Mouse (Mus musculus): ENCODE measurements around the gene Scd2. TPM values are rescaled to one million over a fixed set of nuclear protein-coding genes. Genes with fewer than 3 reads are reported as not detected.

The Scd2 gene
- total RNA-seq, 2 experiments from 2014 or later: 642 to 712 TPM

- DNase-seq (ENCODE audit: extremely low spot score in 1 of 2, low spot score in 1 of 2): no peak
These were observed 1.8 kb downstream of the Scd2 start for GRCm38 (mm10) chr19:44295251-44295650.

- DNase-seq (ENCODE audit: extremely low spot score in 1 of 2, low spot score in 1 of 2): peak; percentile 76 to 92
These were observed 2.3 kb downstream of the Scd2 start for GRCm38 (mm10) chr19:44295741-44296140.

- DNase-seq (ENCODE audit: extremely low spot score in 1 of 2, low spot score in 1 of 2): no peak
These were observed 2.7 kb downstream of the Scd2 start for GRCm38 (mm10) chr19:44296186-44296585.

- DNase-seq (ENCODE audit: extremely low spot score in 1 of 2, low spot score in 1 of 2): no peak
These were observed 3.7 kb downstream of the Scd2 start for GRCm38 (mm10) chr19:44297068-44297760.

GRCm38 (mm10) chr19:44297862-44298261 is 4.4 kb downstream of the Scd2 start:
- DNase-seq (ENCODE audit: extremely low spot score in 1 of 2, low spot score in 1 of 2): no peak

GRCm38 (mm10) chr19:44299078-44299477 is 5.6 kb downstream of the Scd2 start:
- no peak for DNase-seq (ENCODE audit: extremely low spot score in 1 of 2, low spot score in 1 of 2)

GRCm38 (mm10) chr19:44299902-44300301 is 6.4 kb downstream of the Scd2 start:
- no peak for DNase-seq (ENCODE audit: extremely low spot score in 1 of 2, low spot score in 1 of 2)

GRCm38 (mm10) chr19:44300520-44300919 is 7.0 kb downstream of the Scd2 start:
- no peak for DNase-seq (ENCODE audit: extremely low spot score in 1 of 2, low spot score in 1 of 2)

GRCm38 (mm10) chr19:44301176-44301575 is 7.7 kb downstream of the Scd2 start:
- no peak for DNase-seq (ENCODE audit: extremely low spot score in 1 of 2, low spot score in 1 of 2)

GRCm38 (mm10) chr19:44301671-44302305 is 8.3 kb downstream of the Scd2 start:
- DNase-seq (ENCODE audit: extremely low spot score in 1 of 2, low spot score in 1 of 2): no peak

GRCm38 (mm10) chr19:44302901-44303300 is 9.4 kb downstream of the Scd2 start:
- DNase-seq (ENCODE audit: extremely low spot score in 1 of 2, low spot score in 1 of 2): no peak

GRCm38 (mm10) chr19:44303502-44303901 is 10.0 kb downstream of the Scd2 start:
- no peak for DNase-seq (ENCODE audit: extremely low spot score in 1 of 2, low spot score in 1 of 2)

GRCm38 (mm10) chr19:44304419-44304818 is 10.9 kb downstream of the Scd2 start:
- DNase-seq (ENCODE audit: extremely low spot score in 1 of 2, low spot score in 1 of 2): no peak

GRCm38 (mm10) chr19:44304851-44305510 is 11.5 kb downstream of the Scd2 start:
- no peak for DNase-seq (ENCODE audit: extremely low spot score in 1 of 2, low spot score in 1 of 2)

GRCm38 (mm10) chr19:44305701-44306100 is 12.2 kb downstream of the Scd2 start:
- DNase-seq (ENCODE audit: extremely low spot score in 1 of 2, low spot score in 1 of 2): no peak

GRCm38 (mm10) chr19:44306171-44306570 is 12.7 kb downstream of the Scd2 start:
- DNase-seq (ENCODE audit: extremely low spot score in 1 of 2, low spot score in 1 of 2): no peak

GRCm38 (mm10) chr19:44307101-44307914 is 13.8 kb downstream of the Scd2 start:
- no peak for DNase-seq (ENCODE audit: extremely low spot score in 1 of 2, low spot score in 1 of 2)

- no peak for DNase-seq (ENCODE audit: extremely low spot score in 1 of 2, low spot score in 1 of 2)
These were observed 14.5 kb downstream of the Scd2 start for GRCm38 (mm10) chr19:44307915-44308470.

- DNase-seq (ENCODE audit: extremely low spot score in 1 of 2, low spot score in 1 of 2): no peak
These were observed 15.3 kb downstream of the Scd2 start for GRCm38 (mm10) chr19:44308611-44309246.
